Mouse (Mus musculus): ENCODE data around the gene Kitl.

Kitl gene

DNA sequence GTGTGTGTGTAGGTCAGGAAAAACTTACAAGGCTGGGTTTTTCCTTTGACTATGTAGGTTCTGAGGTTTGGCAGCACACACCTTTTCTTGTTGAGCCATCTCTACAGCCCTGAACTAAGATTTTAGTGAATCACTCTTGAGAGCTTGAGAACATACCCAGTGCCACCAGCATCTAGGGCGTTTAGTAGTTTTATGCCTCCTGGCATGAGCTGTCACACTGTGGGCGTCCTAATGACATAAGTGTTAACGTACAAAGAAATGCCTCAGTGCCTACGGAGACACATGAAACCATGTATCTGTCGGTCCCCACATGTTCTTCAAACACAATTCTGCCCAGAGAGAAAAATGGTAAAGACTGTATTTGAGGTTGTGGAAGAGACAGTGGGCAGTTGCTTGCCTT, 15.0 kb downstream of the Kitl start:
- DNase-seq (ENCODE audit: low read depth, low spot score) = no peak

GRCm38 (mm10) chr10:100030980-100031516, 15.6 kb downstream of the Kitl start:
- DNase-seq (ENCODE audit: low read depth, low spot score) = no peak

GRCm38 (mm10) chr10:100031631-100032030, 16.2 kb downstream of the Kitl start:
- DNase-seq (ENCODE audit: low read depth, low spot score) = no peak

DNA sequence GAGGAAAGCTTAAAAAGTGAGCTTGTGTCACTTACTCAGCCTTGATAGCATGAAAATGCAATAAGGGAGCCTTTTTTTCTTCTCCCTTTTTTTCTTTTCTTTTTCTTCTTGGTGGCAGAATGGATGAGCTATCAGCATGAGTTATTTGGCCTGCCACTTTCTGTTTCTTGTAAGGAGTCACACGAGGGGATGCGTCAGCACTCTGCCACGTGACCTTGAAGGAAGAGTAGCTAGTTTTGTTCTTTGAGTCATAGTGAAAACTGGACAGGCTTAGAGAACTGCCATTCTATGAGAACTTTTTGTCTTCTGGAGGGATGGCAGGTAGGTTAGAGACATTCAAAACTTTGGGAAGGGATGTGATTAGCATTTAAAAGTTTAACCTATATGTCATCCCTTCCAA, 17.1 kb downstream of the Kitl start:
- no peak for DNase-seq (ENCODE audit: low read depth, low spot score)

DNA sequence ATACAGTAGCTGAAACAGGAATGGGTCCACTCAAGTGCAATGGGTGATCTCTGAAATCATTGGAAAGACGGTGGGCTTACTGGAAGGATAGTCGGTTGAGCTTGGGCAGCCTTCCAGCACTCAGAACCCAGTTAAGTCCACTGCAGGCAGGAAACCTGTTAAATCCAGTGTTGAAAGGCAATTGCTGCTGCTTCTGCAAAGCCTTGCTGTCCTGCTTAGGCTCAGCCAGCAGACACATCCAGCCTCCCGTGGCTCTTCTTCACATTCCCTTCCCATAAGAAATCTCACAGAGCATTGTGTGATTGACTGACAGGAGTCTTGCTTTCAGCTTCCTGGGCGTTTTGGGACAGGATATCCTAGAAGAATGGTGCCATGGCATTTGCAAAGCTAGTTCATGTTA, 20.6 kb downstream of the Kitl start:
- no peak for DNase-seq (ENCODE audit: low read depth, low spot score)

DNA sequence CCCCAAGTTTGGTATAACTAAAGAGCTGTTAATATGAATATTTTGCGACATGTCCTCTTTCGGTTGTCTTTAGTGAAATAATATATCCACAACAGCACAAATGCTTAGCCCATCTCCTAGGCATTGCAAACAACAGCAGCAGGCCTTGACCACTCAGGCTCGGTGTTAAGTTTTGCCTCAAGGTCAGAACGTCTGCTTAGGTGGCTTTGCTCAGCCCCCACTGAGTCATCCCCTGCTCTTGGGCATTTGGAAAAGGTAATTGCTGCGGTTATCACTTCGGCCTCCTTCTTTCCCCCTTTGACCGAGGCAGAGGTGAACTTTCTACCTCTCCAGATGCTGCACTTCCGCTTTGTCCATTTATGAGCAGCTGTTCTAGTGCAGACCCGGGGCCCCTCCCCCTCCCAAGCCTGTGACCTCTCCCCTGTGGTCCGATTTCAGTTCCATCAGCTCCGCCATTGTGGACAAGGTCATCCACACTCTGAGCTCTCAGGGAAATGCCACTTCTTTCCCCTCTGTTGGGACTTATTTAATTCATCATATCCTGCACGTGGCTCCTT, 23.0 kb downstream of the Kitl start:
- DNase-seq (ENCODE audit: low read depth, low spot score) = no peak

GRCm38 (mm10) chr10:100038994-100039393, 23.6 kb downstream of the Kitl start:
- no peak for DNase-seq (ENCODE audit: low read depth, low spot score)

DNA sequence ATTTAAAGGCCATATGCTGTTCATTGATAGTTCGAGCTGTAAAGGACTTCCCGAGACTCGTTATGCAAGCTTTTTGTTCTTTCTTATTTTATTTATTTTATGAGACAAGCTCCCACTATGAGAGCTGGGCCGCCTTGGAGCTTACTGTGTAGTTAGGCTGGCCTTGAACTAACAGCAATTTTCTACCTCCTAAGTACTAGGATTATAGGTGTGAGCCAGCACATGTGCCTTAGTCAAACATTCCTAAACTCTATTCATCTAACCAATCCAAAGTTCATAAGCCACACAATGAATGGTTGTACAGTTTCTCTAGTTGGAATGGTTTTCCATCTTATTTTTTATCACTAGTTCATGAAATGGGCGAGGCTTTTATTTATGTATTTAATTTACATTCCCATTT, 28.3 kb downstream of the Kitl start:
- no peak for DNase-seq (ENCODE audit: low read depth, low spot score)

DNA sequence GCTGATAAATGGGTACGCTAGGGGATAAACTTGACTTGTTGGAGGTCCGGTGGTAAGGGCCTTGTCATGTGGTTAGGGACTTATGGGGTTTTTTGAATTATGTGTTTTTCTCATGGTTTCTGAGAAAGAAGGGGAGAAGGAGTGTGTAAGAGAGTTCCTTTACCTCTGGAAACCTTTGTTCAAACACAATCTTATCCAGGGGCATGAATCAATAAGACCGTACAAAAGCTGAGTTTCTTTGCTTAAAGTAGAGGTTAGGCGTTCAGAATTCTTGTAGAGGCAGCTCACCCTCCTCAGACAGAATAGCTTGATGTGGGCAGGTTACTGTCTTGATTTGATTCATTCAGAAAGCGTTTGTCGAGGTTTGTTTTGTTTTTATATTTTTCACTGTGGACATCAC, 28.7 kb downstream of the Kitl start:
- DNase-seq (ENCODE audit: low read depth, low spot score) = no peak

DNA sequence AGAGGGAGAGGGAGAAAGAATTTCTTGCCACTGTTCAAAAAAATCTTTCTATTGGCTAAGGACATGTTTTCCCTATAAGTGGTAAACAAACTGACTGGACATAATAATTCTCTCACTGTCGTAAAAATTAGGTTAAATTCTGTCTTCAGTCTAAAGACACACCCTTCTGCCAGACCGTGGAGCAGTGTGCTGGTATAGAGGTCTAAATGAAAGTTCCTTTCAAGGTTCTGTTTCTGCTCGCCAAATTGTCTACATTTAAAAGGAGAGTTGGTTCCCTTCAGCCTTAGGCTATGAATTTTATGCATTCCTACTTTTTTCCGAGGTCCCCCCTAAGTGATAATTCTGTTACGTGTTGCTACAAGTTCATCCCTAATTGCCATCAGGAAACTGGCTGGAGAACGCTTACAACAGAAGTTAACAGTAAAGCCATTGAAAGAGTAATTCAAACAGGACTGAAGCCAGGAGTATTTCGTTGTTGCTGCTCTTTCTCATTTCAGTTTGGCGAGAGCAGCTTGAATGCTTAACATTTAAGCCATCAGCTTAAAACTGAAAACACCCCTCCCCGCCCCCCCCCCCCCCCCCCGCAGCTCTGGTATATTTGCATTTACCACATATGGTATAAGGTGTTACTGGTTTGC, 35.8 kb downstream of the Kitl start:
- DNase-seq (ENCODE audit: low read depth, low spot score) = no peak

- DNase-seq (ENCODE audit: low read depth, low spot score) = no peak
Measured at GRCm38 (mm10) chr10:100052404-100052803, 37.0 kb downstream of the Kitl start.

DNA sequence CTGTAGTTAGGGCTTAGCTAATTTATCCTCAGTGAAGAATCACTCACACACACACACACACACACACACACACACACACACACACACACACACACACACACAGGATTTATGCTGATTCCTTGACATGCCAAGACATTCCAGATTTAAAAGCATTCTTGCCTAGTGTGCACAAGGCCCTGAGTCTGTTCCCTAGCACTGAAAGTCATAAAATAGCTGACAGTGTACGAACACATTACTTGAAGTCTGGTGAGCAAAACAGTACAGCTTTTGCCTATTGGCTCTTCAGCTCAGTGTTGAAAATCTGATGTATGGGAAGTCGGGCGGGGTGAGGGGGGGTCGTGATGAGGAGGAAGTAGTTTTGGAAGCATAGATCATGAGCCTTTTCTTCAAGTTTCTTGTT, 37.5 kb downstream of the Kitl start:
- peak; percentile 23 for DNase-seq (ENCODE audit: low read depth, low spot score)

DNA sequence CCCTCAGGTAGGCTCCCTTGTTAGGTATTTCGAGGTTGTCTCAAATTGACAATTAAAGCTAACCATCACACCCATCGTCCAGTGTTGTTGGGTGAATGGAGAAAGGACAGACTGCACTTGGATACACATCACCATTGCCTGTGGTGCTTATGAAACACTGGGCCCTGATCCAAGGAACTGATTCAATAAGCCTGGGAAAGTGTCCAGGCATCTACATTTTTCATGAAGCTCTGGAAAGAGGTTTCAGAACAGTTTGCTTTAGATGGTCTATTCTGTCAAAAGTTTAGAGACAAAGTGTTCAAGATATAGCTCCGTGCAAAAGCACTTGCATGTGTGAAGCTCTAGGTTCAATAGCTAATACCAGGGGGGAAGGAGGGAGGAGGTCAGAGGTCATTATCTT, 38.6 kb downstream of the Kitl start:
- no peak for DNase-seq (ENCODE audit: low read depth, low spot score)

DNA sequence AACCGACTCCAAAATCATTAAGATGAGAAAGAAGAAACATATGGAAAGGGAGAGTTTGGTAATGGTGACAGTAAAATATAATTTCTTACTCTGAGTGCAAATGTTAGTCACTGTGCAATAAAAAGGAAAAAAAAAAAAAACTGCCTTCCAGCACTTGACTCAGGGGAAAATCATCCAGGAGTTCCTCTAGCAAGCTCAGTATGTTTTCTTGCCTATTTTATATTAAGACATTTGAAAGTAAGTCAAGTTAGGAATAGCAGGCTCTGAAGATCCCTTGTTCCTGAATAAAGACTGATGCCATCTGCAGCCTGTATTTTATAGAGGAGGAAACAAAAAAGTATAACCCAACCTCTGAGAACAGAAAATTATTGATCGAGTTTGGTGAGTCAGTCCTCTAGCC, 39.7 kb downstream of the Kitl start:
- DNase-seq (ENCODE audit: low read depth, low spot score) = no peak

GRCm38 (mm10) chr10:100057106-100057623, 41.7 kb downstream of the Kitl start:
- no peak for DNase-seq (ENCODE audit: low read depth, low spot score)

DNA sequence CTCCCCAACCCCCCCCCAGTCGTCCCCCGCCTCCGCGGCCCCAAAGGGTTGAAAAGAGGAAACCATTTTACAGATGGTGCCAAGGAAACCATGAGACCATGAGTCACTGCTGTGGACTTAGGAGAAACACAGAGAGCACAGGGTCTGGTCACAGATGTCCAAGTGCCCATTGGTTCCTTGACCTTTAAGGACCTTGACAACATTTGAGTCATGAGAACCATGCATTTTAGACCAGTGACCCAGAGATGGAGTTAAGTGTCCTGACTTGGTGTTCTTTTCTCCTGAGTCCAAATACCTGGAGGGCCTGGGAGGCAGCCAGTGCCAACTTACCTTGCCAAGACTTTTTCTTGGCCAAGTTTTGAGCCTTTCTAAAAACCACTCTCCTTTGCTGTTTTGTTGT, 43.9 kb downstream of the Kitl start:
- no peak for DNase-seq (ENCODE audit: low read depth, low spot score)

DNA sequence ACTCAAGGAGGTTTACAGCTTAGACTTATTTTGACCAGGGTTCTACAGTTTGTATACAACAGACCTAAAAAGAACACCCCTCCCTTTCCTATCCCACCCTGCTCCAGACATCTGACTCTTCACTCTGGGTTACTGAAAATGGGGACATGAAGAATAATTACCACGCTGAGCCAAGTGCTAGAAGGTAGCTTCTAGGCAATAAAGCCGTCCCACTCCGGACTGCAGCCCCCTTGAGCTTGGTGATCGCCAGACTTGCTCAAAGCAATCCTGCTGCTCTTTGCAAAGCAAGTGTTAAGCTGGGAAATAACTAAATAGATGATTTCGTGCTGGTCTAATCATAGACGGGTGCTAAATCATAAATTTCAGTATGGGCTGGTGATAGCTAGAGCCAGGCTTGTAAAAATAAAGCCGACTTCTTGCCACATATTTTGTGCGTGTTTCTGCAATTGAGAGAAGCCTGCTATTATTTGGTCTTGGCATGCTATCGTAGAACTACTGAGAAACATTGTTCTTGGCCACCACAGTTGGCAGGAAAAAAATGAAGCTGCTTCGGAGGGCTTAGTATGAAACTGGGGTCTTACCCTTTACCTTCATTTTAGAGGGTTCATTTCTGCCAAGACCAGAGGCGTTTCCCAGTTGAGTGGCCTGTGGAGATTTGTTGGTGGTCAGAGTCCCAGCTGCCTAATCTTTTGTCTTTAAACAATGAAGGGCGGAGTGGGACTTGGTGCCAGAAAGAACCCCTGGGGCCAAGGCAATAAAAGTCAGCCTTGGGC, 50.3 kb downstream of the Kitl start:
- DNase-seq (ENCODE audit: low read depth, low spot score) = peak; percentile 38

- DNase-seq (ENCODE audit: low read depth, low spot score) = no peak
Measured at GRCm38 (mm10) chr10:100066374-100066773, 50.9 kb downstream of the Kitl start.

- no peak for DNase-seq (ENCODE audit: low read depth, low spot score)
Measured at GRCm38 (mm10) chr10:100072641-100073040, 57.2 kb downstream of the Kitl start.

DNA sequence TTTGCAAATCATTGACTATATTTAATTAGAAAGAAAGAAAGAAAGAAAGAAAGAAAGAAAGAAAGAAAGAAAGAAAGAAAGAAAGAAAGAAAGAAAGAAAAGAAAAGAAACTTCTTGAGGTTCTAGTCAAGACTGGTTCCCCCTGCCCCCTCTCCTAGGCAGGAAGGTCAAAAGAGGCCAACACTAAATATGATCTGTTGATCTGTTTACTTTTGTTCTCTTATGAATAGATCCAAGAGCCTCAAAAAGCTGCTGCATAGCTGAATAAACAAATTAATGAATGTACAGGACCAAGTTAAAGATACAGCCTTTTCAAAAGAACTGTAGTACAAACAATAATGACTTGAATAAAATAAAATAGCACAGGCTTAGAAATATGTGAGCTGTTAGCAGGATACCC, 57.7 kb downstream of the Kitl start:
- DNase-seq (ENCODE audit: low read depth, low spot score) = no peak

DNA sequence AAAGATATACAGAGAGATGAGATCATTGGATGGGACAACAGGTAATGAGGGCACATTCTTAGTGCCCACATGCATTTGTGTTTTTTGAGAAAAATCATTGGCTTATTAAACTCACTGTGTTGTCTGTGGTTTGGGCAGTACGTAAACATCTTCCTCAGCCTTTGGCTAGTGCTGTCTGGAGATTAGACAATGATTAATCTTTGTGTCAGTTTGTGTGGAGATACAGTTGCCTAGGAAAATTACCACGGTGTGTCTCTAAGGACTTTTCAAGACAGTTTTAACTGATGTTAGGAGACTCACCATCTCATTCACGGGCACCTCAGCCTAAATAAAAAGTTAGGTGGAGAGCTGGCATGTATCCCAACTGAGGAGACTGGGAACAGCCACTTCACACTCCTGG, 85.7 kb downstream of the Kitl start:
- no peak for DNase-seq (ENCODE audit: low read depth, low spot score)

DNA sequence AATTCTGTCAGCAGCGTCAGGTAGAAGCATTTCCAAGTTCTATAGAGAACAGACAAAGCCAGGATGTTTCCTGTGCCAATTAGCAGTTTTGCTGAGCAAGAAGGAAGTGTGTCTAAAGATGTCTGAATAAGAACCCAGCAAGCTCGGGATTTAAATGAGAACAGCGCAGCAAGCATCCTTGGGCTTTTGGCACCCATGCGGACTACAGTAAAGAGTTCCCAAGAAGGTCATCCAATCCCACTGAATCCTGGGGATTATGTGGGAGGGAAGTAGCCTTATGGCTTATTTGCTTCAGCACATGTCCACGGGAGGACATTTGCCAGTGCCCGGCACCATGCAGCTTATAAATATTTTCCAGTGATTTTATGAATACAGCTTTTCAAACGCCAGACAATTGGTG, 95.8 kb downstream of the Kitl start:
- no peak for DNase-seq (ENCODE audit: low read depth, low spot score)

GRCm38 (mm10) chr10:100115570-100115969, 100.1 kb downstream of the Kitl start:
- DNase-seq (ENCODE audit: low read depth, low spot score) = no peak
